Mouse (Mus musculus): ENCODE measurements at regions not wholly inside any gene's neighbourhood (a gene's known extent, or its start where the extent isn't known, plus 50 kb on each side); places are given as distances from the start of the nearest gene placed in this dataset.

DNA sequence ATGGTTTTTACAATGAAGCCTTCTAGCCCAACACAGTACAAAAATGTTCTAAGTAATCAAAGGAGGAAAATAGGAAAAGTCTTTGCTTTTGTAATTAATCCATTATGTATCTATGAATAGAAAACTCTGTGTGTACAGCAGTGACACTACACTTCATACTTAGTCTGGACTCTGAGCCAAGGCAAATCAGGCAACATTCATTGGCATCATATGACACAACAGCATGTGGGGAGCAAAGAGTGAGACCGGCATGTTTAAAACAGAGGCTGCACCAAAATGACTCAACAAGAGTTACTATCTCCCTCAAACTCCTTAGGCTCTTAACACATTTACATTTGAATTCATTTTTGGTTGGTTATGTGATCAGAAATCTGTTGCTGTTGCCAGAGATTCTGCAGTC, 1039.5 kb downstream of the 5730522E02Rik start:
- Histone ChIP-seq H3K27me3 (replicated peaks; ENCODE audit: control insufficient read depth, insufficient read depth, low read length) (no peaks in the 10 kb centered on the region), H3K27ac (ENCODE audit: low read depth, low read length) (no peak overlapping the region), H3K9ac (ENCODE audit: low read depth, low read length) (no peak overlapping the region), H3K4me3 (ENCODE audit: low read length) (no peak overlapping the region), H3K9me3 (ENCODE audit: control insufficient read depth, low read length) (no peaks in the 10 kb centered on the region), H3K36me3 (ENCODE audit: control insufficient read depth, insufficient read depth, low read length) (no peaks in the 10 kb centered on the region), H3K4me2 (ENCODE audit: low read length) (no peak overlapping the region), H3K4me1 (ENCODE audit: control insufficient read depth, insufficient read depth, low read depth, low read length) (no peaks in the 10 kb centered on the region)
- no peak for ATAC-seq
- 72% methylated on average over 1 of the region's 1 CpGs for WGBS
